Mouse (Mus musculus) testis, adult 2 months (tissue): Measurements from ENCODE around the gene Utp6.
A peak's percentile ranks its signal among the peaks of the same experiment; 100 is the strongest.

Source experiments
- CTCF ChIP-seq: fragments of 200-500 bp; IDR thresholded peaks from 2 replicates; pipeline ENCODE4 v1.5.1; 2012; ENCODE audit warnings: low read depth, mild to moderate bottlenecking, inconsistent platforms, low read length, moderate library complexity; ENCODE audit not compliant: control insufficient read depth, insufficient read depth, insufficient replicate concordance
- POLR2A ChIP-seq: fragments of 200-500 bp; IDR thresholded peaks from 2 replicates; pipeline ENCODE4 v1.6.1; 2012; ENCODE audit warnings: low read depth, mild to moderate bottlenecking, inconsistent platforms, low read length, moderate library complexity; ENCODE audit not compliant: control insufficient read depth

DNA sequence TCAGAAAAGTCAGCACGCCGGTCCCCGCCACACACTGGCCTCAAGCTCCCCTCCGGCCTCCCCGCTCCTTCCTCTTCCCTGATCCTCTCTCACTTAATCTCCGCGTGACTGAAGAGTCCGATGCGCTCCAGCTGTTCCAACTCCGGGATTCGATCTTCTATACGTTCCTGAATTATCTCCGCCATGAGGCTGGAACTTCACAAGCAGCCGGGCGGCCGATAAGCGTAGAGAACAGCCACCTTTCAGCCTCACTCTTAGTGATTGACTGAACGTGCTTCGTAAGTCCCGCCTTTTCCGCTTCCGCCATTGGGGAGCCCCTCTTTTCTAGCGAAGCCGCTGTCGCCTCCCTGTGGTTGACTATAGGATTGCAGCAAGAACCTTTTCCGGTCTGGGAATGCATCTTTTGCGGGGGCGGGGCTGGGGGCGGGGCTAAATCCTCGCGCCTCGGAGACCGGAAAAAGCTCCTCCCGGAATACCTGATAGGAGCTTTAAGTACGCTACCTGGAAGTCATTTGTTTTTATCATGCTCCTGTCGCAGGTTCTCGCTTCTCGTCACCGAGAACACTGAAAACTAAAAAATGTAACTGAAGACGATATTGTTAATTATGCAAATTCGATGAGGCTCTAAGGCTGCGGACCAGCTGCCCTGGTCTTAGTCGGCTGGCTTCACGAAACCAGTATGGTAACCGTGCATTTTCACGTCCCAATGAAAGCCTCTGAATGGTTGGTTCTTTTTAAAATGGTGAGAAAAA lies at the start of gene Utp6:
- peak; percentile 80; the same call in 1 of the 2 replicates for TF ChIP-seq CTCF
- peak; percentile 84 for TF ChIP-seq POLR2A
